Mouse (Mus musculus): ENCODE results near the gene Mgat3. TPM values are rescaled to one million over a fixed set of nuclear protein-coding genes. Genes with fewer than 3 reads are reported as not detected.

The Mgat3 gene
- polyA plus RNA-seq, 1 experiment from 2014 or later: 15.7 TPM

DNA sequence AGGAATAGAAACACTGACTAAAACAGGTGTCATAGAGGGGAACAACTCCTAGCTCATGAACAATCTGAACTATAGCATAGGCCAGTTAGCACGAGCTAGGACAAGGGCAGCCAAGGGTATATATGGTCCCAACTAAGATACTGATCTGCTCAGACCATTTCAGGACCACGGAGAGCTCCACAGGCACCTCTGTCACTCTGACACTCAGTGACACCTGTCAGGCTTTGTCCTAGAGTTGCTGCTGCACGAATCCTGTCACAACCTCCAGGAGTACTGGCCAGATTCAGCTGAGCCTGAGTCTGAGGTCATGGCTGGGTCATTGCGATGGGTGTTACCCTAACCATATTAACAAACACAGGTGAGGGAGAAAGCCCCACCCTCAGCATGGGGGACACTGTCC lies 29.9 kb downstream of the Mgat3 start:
- Histone ChIP-seq H3K36me3 (ENCODE audit: control insufficient read depth, insufficient read depth, low read length) (no peaks in the 10 kb centered on the region), H3K9me3 (ENCODE audit: control insufficient read depth, low read length) (no peaks in the 10 kb centered on the region), H3K9ac (ENCODE audit: low read depth, low read length) (no peak overlapping the region), H3K4me3 (ENCODE audit: low read length) (no peak overlapping the region), H3K4me1 (ENCODE audit: control insufficient read depth, insufficient read depth, low read depth, low read length) (no peaks in the 10 kb centered on the region), H3K27me3 (replicated peaks; ENCODE audit: control insufficient read depth, insufficient read depth, low read length) (no peaks in the 10 kb centered on the region), H3K27ac (ENCODE audit: low read depth, low read length) (no peak overlapping the region), H3K4me2 (ENCODE audit: low read length) (no peak overlapping the region)
- WGBS: 43% methylated on average over 4 of the region's 4 CpGs
- no peak for ATAC-seq

DNA sequence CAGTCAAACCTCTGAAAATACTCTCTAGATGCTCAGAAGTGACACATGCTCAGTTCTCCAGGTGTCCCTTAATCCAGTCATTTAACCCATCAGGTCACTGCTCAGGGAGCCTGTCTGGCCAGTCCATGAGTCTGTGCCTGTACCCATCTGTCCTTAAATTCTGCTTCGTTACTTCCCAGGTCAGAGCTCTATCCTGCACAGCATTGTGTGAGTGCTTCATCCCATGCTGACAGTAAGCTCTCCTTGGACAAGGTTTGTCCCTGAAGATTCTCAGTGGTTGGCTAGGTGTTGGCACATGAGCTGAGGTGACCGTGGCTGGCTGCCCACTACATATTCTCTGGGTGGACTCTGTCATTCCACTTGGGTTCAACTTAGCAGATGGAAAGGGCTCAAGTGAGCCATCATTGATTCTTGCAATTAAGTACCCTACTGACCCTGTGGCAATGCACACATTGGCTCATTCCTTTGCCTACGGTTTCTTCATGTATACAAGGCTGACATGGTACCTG lies 32.6 kb downstream of the Mgat3 start:
- ATAC-seq: no peak
- Histone ChIP-seq H3K9ac (ENCODE audit: low read depth, low read length) (no peak overlapping the region), H3K9me3 (ENCODE audit: control insufficient read depth, low read length) (no peaks in the 10 kb centered on the region), H3K4me2 (ENCODE audit: low read length) (no peak overlapping the region), H3K4me1 (ENCODE audit: control insufficient read depth, insufficient read depth, low read depth, low read length) (no peaks in the 10 kb centered on the region), H3K27me3 (replicated peaks; ENCODE audit: control insufficient read depth, insufficient read depth, low read length) (no peaks in the 10 kb centered on the region), H3K27ac (ENCODE audit: low read depth, low read length) (no peak overlapping the region), H3K36me3 (ENCODE audit: control insufficient read depth, insufficient read depth, low read length) (peaks cover 2% of the 10 kb centered on the region), H3K4me3 (ENCODE audit: low read length) (no peak overlapping the region)
- 90% methylated on average over 3 of the region's 3 CpGs for WGBS

DNA sequence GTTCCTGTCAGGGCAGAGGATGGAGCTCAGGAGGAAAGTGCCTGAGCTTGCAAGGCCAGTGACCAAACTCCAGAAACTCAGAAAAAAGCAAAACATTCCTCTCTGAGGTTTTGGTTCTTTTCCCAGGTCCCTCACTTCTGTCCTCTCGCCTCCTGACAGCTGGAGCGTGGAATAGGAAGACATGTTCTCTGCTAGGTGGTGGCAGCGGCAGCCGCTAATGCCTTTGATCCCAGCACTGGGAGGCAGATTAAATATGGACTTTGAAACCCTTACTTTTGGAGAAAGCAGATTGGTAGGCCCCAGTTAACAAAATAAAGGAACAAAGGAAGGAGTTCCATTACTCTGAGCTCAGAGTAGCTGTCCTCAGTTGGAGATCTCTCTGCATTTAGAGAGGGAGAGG lies 34.9 kb downstream of the Mgat3 start:
- 25% methylated on average over 4 of the region's 4 CpGs for WGBS
- Histone ChIP-seq H3K4me3 (ENCODE audit: low read length) (no peak overlapping the region), H3K4me2 (ENCODE audit: low read length) (no peak overlapping the region), H3K36me3 (ENCODE audit: control insufficient read depth, insufficient read depth, low read length) (peaks cover 15% of the 10 kb centered on the region), H3K9ac (ENCODE audit: low read depth, low read length) (no peak overlapping the region), H3K27me3 (replicated peaks; ENCODE audit: control insufficient read depth, insufficient read depth, low read length) (no peaks in the 10 kb centered on the region), H3K9me3 (ENCODE audit: control insufficient read depth, low read length) (no peaks in the 10 kb centered on the region), H3K27ac (ENCODE audit: low read depth, low read length) (no peak overlapping the region), H3K4me1 (ENCODE audit: control insufficient read depth, insufficient read depth, low read depth, low read length) (no peaks in the 10 kb centered on the region)
- no peak for ATAC-seq

DNA sequence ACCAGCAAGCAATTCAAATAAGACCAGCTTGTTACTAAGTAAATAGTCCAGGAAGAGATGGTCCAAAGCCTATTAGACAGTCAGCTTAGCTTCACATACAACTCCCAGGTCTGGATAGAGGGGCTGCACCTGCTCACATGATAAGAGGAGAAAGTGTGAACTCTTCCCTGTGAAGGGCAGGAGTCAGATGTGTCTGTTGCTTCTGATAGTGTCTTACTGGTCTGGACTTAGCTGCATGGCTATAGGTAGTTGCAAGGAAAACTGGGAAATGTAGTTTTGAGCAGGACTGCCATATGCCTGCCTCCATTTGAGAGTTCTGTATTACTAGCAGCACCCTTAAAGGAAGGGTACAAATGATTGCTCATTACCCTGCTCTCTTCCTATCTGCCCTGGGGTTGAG lies 40.2 kb downstream of the Mgat3 start:
- no peaks in the 10 kb centered on the region for H3K9me3 ChIP-seq (ENCODE audit: control insufficient read depth, low read length)
- no peaks in the 10 kb centered on the region for H3K4me1 ChIP-seq (ENCODE audit: control insufficient read depth, insufficient read depth, low read depth, low read length)
- peaks cover 15% of the 10 kb centered on the region for H3K36me3 ChIP-seq (ENCODE audit: control insufficient read depth, insufficient read depth, low read length)
- H3K9ac ChIP-seq (ENCODE audit: low read depth, low read length): no peak overlapping the region
- ATAC-seq: no peak
- no peak overlapping the region for H3K4me3 ChIP-seq (ENCODE audit: low read length)
- no peaks in the 10 kb centered on the region for H3K27me3 ChIP-seq (replicated peaks; ENCODE audit: control insufficient read depth, insufficient read depth, low read length)
- H3K27ac ChIP-seq (ENCODE audit: low read depth, low read length): no peak overlapping the region
- H3K4me2 ChIP-seq (ENCODE audit: low read length): no peak overlapping the region

DNA sequence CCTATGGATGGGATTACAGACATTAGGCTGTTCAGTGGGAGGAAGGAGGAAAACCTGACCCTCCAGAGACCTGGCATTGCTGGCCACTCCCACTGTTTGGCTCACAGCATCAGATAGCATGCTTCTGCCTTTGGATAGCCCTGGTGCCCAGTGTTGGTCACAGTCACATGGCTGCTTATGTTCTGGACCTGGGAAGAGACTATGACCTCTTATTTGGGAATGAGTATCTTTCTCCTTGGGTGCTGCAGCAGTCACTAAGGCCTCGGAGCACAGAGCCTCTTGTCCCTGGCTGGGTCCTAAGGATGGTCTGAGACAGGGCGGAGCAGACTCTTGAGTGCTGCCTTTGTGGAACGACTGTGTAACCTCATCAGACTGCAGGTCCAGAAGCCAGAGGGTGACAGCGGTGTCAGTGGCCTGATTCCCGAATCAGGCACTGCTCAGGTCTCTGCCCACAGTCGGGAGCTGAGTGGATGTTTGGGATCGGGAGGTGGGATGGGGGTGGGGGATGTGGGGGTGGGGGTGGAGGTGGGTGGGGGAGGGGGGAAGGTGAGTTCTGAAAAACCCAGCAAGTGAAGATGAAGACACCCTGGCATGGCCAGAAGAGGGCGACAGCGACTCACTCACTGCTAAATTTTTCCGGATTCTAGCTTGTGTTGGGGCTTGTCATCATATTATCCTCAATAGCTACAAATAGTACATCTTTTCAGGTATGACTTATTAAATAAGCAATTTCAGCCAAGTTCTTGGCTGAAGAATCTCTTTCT lies 42.4 kb downstream of the Mgat3 start:
- Histone ChIP-seq H3K4me2 (ENCODE audit: low read length) (no peak overlapping the region), H3K36me3 (ENCODE audit: control insufficient read depth, insufficient read depth, low read length) (peaks cover 15% of the 10 kb centered on the region), H3K9me3 (ENCODE audit: control insufficient read depth, low read length) (no peaks in the 10 kb centered on the region), H3K27ac (ENCODE audit: low read depth, low read length) (no peak overlapping the region), H3K27me3 (replicated peaks; ENCODE audit: control insufficient read depth, insufficient read depth, low read length) (no peaks in the 10 kb centered on the region), H3K4me1 (ENCODE audit: control insufficient read depth, insufficient read depth, low read depth, low read length) (no peaks in the 10 kb centered on the region), H3K9ac (ENCODE audit: low read depth, low read length) (no peak overlapping the region), H3K4me3 (ENCODE audit: low read length) (no peak overlapping the region)
- ATAC-seq: peak; percentile 28; the same call in 1 of the 2 replicates
- 16% methylated on average over 10 of the region's 10 CpGs for WGBS

DNA sequence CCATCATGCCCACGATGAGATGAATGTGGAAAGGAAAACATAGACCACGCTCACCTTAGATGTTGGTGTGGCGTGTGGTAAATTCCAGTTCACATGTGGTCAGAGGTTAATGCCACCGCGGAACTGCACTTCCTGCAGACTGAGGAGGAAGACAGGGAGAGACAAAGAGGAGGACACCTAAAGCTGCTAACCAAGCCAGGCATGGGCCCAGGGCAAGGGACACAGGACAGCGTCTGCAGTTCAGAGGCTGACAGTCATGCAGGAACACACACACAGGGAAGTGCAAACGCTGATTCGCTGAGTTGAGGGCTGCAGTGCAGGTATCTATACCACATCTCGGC lies 42.9 kb downstream of the Mgat3 start:
- Histone ChIP-seq H3K9ac (ENCODE audit: low read depth, low read length) (no peak overlapping the region), H3K4me2 (ENCODE audit: low read length) (no peak overlapping the region), H3K36me3 (ENCODE audit: control insufficient read depth, insufficient read depth, low read length) (peaks cover 10% of the 10 kb centered on the region), H3K27me3 (replicated peaks; ENCODE audit: control insufficient read depth, insufficient read depth, low read length) (no peaks in the 10 kb centered on the region), H3K4me1 (ENCODE audit: control insufficient read depth, insufficient read depth, low read depth, low read length) (no peaks in the 10 kb centered on the region), H3K27ac (ENCODE audit: low read depth, low read length) (no peak overlapping the region), H3K9me3 (ENCODE audit: control insufficient read depth, low read length) (no peaks in the 10 kb centered on the region), H3K4me3 (ENCODE audit: low read length) (no peak overlapping the region)
- ATAC-seq: no peak
- WGBS: 73% methylated on average over 9 of the region's 9 CpGs

DNA sequence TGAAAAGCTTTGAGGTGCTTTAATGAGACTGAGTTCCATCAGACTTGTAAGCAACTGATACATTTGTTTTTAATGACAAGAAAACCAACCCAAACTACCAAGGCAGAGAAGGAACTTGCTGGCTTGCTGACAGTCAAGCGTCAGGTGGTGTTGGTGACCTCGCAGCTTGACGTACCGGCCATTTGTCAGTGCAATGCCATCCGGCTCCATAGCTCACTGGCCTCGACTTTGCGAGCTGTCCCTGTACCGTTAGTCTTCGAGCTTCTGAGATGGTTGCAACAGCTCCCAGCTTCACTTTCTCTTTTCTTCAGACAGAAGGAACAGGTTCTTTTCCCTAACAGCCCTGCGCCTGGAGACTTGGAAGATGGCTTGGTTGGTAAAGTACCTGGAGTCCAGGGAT lies 44.0 kb downstream of the Mgat3 start:
- Histone ChIP-seq H3K4me2 (ENCODE audit: low read length) (no peak overlapping the region), H3K9ac (ENCODE audit: low read depth, low read length) (no peak overlapping the region), H3K36me3 (ENCODE audit: control insufficient read depth, insufficient read depth, low read length) (peaks cover under 1% of the 10 kb centered on the region), H3K4me1 (ENCODE audit: control insufficient read depth, insufficient read depth, low read depth, low read length) (no peaks in the 10 kb centered on the region), H3K27me3 (replicated peaks; ENCODE audit: control insufficient read depth, insufficient read depth, low read length) (no peaks in the 10 kb centered on the region), H3K9me3 (ENCODE audit: control insufficient read depth, low read length) (no peaks in the 10 kb centered on the region), H3K4me3 (ENCODE audit: low read length) (no peak overlapping the region), H3K27ac (ENCODE audit: low read depth, low read length) (no peak overlapping the region)
- ATAC-seq: no peak
- 92% methylated on average over 10 of the region's 10 CpGs for WGBS

DNA sequence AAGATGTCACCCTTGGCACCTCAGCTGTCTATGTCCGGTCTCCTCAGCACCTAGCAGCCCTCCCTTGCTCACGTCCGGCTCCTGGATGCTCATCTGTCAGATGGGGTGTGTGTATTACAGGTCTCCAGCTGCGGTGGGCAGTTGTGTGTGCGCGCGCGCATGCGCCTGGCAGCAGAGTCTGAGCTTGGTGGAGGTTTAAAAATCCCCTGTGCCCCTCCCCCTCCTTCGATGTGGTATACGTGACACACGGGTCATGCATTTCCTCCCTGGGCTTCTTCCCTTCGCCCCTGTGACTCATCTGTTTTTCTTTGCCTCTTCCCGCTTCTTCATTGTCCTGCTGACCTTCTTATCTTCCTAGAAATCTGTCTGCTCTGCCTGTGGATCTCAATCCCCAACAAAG lies 45.7 kb downstream of the Mgat3 start:
- no peak overlapping the region for H3K4me3 ChIP-seq (ENCODE audit: low read length)
- H3K27ac ChIP-seq (ENCODE audit: low read depth, low read length): no peak overlapping the region
- 0 out of 2 replicates have a peak overlapping the region, but pooled peaks have one; percentile 16 for H3K4me2 ChIP-seq (ENCODE audit: low read length)
- H3K9ac ChIP-seq (ENCODE audit: low read depth, low read length): no peak overlapping the region
- WGBS: 49% methylated on average over 14 of the region's 14 CpGs
- H3K9me3 ChIP-seq (ENCODE audit: control insufficient read depth, low read length): no peaks in the 10 kb centered on the region
- no peaks in the 10 kb centered on the region for H3K36me3 ChIP-seq (ENCODE audit: control insufficient read depth, insufficient read depth, low read length)
- no peaks in the 10 kb centered on the region for H3K4me1 ChIP-seq (ENCODE audit: control insufficient read depth, insufficient read depth, low read depth, low read length)
- ATAC-seq: no peak
- H3K27me3 ChIP-seq (replicated peaks; ENCODE audit: control insufficient read depth, insufficient read depth, low read length): no peaks in the 10 kb centered on the region

DNA sequence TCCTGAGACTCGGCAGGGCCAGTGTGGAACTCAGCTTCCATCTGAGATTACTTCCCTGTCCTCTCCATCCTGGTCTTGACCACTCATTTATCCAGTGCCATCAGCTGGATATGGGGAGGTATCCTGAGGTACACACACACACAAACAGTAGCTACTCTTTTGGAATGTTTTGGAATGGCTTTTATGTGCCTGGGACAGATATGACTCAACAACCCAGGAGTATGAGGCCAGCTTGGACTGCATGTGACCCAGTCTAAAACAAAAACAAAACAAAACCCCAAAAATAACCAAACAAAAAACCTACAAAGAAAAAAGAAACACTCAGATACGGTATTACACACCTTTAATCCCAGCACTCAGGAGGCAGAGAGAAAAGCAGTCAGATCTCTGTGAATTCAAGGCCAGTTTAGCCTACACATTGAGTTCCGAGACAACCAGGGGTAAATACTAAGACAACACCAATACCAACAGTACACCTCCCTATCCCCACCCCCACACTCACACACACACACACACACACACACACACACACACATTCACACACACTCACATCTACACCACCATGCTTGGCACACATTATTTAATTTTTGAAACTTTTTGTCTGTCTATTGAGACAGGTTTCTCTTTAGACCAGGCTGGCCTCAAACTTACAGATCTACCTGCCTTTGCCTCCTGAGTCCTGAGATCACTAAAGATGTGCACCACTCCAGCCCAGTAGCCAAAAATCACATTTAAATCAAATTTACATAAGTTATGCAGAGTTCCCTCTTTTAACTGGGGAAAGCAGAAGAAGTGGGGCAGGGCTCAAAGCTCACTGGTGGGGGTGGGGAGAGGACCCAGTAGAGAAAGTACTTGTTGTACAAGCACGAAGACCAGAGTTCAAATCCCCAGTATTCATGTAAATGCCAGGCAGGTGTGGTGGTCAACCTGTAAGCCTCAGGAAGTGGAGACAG lies 46.5 kb downstream of the Mgat3 start:
- Histone ChIP-seq H3K4me3 (ENCODE audit: low read length) (no peak overlapping the region), H3K36me3 (ENCODE audit: control insufficient read depth, insufficient read depth, low read length) (no peaks in the 10 kb centered on the region), H3K9me3 (ENCODE audit: control insufficient read depth, low read length) (no peaks in the 10 kb centered on the region), H3K27ac (ENCODE audit: low read depth, low read length) (no peak overlapping the region), H3K9ac (ENCODE audit: low read depth, low read length) (no peak overlapping the region), H3K4me1 (ENCODE audit: control insufficient read depth, insufficient read depth, low read depth, low read length) (no peaks in the 10 kb centered on the region), H3K4me2 (ENCODE audit: low read length) (no peak overlapping the region), H3K27me3 (replicated peaks; ENCODE audit: control insufficient read depth, insufficient read depth, low read length) (no peaks in the 10 kb centered on the region)
- no peak for ATAC-seq
- 74% methylated on average over 4 of the region's 4 CpGs for WGBS
